Mouse (Mus musculus) common myeloid progenitor, adult 5-6 weeks (primary cell): Measurements from ENCODE around the gene 9930021J03Rik. TPM values are rescaled to one million over a fixed set of nuclear protein-coding genes. Genes with fewer than 3 reads are reported as not detected.

Experiments
- total RNA-seq: library from RNA; stranded (forward); fragments of 200-1000, 187-1606 nt; gene quantifications from 2 replicates; pipeline ENCODE4 v1.2.3, GENCODE M21; 2017

Gene 9930021J03Rik
- total RNA-seq, 1 experiment from 2014 or later: 22.4 TPM

Other genes with a start within 250 kb of the 9930021J03Rik start
- gene Ermp1, start 157.6 kb downstream of the 9930021J03Rik start, total RNA-seq: 41.8 and 45.8 TPM in 2 replicates
- gene Mlana, start 108.2 kb downstream of the 9930021J03Rik start, total RNA-seq: not detected in 2 replicates
- gene Ranbp6, start 7.0 kb upstream of the 9930021J03Rik start, total RNA-seq: 18.9 and 23.5 TPM in 2 replicates
- not detected in 2 replicates for gene Il33, start 119.1 kb upstream of the 9930021J03Rik start, total RNA-seq
- gene Trpd52l3, start 197.8 kb upstream of the 9930021J03Rik start, total RNA-seq: not detected in 2 replicates
- 95.0 and 109 TPM in 2 replicates for gene Uhrf2, start 224.5 kb upstream of the 9930021J03Rik start, total RNA-seq